Mouse (Mus musculus) liver, adult 2 months (tissue): Measurements from ENCODE around the gene Bcas2.

Experiments used
- CTCF ChIP-seq: fragments of 200-500 bp; IDR thresholded peaks from 2 replicates; pipeline ENCODE4 v1.5.1; 2011; ENCODE audit warnings: low read depth, low read length, control low read depth
- POLR2A ChIP-seq: fragments of 200-500 bp; IDR thresholded peaks from 2 replicates; pipeline ENCODE4 v1.6.1; 2011; ENCODE audit warnings: low read length, control low read depth; ENCODE audit not compliant: insufficient read depth; ENCODE audit errors: extremely low read depth

DNA sequence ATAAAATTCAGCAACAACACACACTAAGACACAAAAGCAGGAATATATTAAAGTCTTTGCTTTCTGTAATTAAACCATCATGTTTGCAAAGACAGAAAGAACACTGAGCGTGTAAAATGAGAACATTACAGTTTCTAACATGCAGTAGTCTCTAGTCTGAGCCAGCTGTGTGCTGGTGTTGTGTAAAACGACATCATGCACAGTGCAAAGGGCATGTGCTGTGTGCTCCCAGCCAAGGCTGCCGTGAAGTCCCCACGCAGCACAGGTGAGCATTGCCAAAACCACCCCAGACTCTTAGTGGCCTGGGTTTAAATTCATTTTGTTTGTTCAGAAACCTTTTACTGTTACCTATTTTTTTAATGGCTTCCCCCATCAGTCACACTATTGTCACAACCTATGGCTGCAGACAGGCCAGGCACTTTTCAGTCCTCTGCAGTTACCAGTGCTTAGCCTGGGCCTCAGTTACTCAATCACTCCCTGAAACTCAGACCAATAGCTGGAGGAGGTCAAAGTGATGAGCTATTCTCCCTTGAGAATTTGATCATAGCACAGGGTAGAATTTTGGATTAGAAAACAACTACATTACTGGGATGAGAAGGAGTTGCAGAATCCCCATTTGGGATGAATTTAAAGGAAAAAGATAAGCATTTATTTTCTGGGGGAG, 34.9 kb upstream of the Bcas2 start:
- TF ChIP-seq POLR2A = no peak
- TF ChIP-seq CTCF = no peak
